Mouse (Mus musculus) neutrophil, adult 5-6 weeks (primary cell): Measurements from ENCODE around the gene Sorcs2. TPM values are rescaled to one million over a fixed set of nuclear protein-coding genes. Genes with fewer than 3 reads are reported as not detected.

Experiments used
- ATAC-seq: fragments of 151-379, 151-347 bp; 2 replicates; pipeline ENCODE4 v1.8.0; 2017; ENCODE audit warnings: mild to moderate bottlenecking, moderate TSS enrichment; ENCODE audit not compliant: insufficient number of reproducible peaks, poor library complexity, low FRiP score, severe bottlenecking; ENCODE audit errors: extremely low read depth
- total RNA-seq: library from RNA; stranded (forward); fragments of 200-1000 nt; gene quantifications from 2 replicates; pipeline ENCODE4 v1.2.3, GENCODE M21; 2017

The Sorcs2 gene
- total RNA-seq, 1 experiment from 2014 or later, result 2.8 TPM

- ATAC-seq, result no peak
Measured at GRCm38 (mm10) chr5:36165424-36166302, 232.3 kb downstream of the Sorcs2 start.

GRCm38 (mm10) chr5:36154879-36155485, 243.0 kb downstream of the Sorcs2 start:
- no peak for ATAC-seq

DNA sequence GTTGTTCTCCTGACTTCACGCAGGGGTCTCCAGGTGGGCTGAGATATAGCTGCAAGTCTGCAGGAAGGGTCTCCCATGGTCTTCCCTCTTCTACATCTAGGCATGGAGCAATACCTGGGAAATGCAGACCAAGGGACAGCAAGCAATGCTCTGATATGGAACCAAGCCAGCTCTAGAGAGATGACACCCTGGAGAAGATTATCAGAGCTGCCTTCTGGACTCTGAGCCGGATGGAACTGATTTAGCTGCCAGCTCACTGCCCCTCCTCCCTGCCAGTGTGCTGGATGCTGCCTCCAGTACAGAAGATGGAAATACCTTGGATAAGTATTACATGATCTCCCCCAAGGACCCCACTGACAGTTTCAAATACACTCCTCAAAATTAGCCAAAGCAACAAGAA, 244.7 kb downstream of the Sorcs2 start:
- no peak for ATAC-seq

DNA sequence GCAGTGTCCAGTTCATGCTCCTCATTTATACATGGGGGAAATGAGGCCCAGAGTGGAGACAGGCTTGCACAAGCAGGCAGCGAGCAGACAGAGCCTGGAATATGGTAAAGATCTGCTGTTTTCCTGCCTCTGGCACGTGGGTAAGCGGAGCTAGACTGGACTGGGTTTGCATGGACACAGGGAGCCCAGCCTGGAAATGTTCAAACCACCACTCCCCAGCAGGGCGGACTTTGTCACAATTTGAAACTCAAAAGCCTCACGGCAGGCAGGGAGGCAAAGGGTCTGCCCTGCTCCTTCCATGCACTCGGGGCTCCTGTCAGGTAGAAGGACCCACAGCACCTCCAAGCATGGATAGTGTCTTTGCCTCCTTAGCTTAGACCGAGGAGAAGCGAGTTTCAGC, 246.9 kb downstream of the Sorcs2 start:
- no peak for ATAC-seq

DNA sequence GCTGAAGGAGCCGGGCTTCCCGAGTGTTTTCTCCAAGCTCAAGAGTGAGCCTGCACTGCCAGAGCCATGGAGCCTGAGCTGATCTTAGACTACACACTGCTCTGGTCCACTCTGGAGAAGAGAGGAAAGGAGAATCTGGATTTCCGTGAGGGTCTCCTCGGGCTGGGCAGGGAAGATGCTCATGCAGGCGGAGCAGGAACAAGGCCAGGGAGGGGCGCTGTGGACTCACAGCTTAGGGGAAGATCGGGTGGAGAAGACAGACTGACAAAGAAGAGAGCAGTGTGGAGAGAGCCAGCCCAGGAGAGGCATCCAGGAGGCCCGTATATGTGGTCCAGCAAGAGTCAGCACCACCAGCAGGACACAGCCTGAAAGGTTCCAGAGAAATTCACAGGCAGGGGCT, 248.8 kb downstream of the Sorcs2 start:
- no peak for ATAC-seq

DNA sequence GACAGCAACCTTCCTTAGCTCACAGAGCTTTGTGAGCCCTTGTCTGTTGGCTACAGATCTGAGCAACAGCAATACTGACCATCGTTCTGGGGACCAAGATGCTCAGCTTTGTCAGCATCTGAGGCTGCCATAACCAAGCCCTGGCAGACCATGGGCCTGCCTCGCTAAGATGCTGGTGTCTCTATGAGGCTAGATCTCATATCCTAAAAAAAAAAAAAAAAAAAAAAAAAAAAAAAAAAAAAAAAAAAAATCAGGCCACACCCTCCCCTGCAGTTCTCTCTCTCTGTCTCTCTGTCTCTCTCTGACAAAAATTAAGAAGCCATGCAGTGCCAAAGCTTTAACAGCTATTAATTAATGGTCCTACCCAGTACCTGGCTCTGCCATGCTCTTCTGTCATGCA, 251.3 kb downstream of the Sorcs2 start:
- ATAC-seq, result no peak

DNA sequence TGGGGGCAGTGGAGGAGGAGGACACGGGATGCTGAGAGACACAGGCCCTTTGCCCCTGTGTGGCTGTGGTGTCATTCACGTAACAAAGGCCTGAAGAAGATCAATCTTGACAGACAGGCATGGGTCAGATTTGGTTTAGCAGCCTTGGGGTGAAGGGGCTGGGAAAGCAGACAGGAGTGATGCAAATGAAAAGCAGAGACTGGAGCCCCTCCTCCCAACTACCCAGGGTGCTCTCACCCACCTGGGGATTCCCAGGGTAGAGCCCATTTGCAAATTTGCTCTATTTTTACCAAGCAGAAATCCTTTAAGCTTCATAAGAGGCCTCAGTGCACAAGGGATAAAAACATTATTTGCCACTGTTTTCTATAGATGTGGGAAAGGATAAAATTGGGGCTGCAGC, 253.4 kb downstream of the Sorcs2 start:
- no peak for ATAC-seq

GRCm38 (mm10) chr5:36141676-36142255, 256.2 kb downstream of the Sorcs2 start:
- ATAC-seq, result no peak

DNA sequence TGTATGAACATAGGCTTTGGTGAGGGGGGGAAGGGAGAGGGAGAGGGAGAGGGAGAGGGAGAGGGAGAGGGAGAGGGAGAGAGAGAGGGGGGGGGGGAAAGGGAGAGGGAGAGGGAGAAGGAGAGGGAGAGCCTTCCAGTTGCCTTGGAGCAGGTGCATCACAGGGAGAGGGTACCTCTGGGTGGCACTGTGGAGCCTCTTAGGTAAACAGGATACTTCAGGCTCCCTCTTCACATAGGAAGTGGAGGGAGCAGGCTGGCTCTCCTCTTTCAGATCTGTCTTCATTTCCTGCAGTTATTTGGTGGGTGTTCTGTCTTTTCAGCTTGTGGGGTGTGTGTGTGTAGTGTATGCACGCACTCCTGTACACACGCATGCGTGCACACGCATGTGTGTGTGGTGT, 256.8 kb downstream of the Sorcs2 start:
- ATAC-seq, result no peak

DNA sequence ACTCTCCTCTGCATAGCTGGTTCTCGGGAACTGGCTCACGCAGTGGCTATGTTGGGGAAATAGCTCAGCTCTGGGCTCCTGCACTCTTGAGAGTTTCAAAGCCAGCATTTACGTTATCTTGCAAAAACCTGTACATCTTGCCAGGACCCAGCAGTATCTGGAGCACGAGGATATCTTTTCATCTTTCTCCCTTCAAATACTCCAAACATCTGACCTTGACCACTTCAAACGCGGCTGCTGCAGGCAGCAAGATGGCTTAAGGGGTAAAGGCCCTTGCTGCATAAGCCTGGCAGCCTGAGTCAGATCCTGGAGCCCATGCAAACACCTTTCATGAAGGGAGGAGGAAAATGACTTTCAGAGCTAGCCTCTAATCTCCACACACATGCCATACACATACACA, 258.2 kb downstream of the Sorcs2 start:
- ATAC-seq, result no peak

DNA sequence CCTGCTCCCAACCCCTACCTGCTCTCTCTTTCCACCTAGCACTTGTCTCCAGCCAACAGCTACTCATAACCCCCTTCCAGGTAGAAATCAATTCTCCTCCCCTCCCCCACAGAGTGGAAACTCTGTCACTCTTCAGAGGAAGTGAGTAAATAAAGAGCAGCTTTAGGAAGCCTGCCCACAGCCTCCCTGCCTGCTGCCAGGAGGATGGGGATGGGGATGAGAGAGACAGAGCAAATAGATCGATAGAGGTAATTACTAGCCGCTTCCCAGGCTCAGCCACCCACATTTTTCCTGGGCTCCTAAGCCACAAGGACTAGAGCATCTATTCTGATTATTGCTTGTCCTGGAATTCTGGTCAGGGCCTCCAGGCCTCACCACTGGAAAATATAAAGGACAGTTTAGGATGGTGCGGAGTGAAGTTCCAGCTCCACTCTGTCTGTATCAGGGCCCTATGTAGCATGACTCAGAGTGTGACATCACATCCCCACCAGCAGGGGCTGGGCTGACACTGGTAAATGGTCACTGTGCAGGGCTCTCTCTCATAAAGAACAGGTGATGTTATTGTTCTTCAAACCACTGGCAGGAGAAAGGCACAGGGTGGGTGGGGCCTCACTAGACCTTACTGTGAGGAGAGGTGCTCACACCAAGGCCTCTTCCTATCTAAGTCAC, 261.9 kb downstream of the Sorcs2 start:
- ATAC-seq, result no peak

- no peak for ATAC-seq
Measured at GRCm38 (mm10) chr5:36134302-36134701, 263.6 kb downstream of the Sorcs2 start.

GRCm38 (mm10) chr5:36133893-36134292, 264.0 kb downstream of the Sorcs2 start:
- no peak for ATAC-seq

- ATAC-seq, result no peak
Measured at GRCm38 (mm10) chr5:36130393-36131011, 267.4 kb downstream of the Sorcs2 start.

- no peak for ATAC-seq
Measured at GRCm38 (mm10) chr5:36129661-36130060, 268.3 kb downstream of the Sorcs2 start.

- ATAC-seq, result no peak
Measured at GRCm38 (mm10) chr5:36128513-36128912, 269.4 kb downstream of the Sorcs2 start.

- ATAC-seq, result no peak
Measured at GRCm38 (mm10) chr5:36124993-36125392, 272.9 kb downstream of the Sorcs2 start.

- no peak for ATAC-seq
Measured at GRCm38 (mm10) chr5:36122987-36123386, 275.0 kb downstream of the Sorcs2 start.

DNA sequence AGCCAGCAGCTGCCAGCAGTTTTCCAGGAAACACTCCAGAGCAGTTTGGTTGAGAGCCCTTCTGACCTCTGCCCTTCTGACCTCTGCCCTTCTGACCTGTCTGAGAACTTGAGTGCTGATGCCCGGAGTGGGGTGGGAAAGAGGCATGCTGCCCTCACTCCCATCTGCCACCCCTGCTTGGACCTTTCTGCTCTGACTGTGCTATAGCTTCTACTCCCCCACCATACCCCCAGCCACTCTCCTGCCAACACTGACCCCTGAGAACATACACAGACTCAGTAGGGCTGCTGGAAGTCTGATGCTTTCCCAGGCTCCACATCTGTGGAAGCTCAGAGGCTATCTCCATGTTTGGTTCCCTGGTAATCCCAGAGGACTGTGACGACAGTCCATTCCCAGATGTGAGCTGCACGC, 277.0 kb downstream of the Sorcs2 start:
- no peak for ATAC-seq
